Mouse (Mus musculus) brain, embryonic 18.5 days (tissue): ENCODE data around the gene Pyroxd1.
A peak's percentile ranks its signal among the peaks of the same experiment; 100 is the strongest.

ENCODE experiments used
- DNase-seq: peaks from one replicate; pipeline ENCODE4 v3.0.0-alpha.2; 2012; ENCODE audit warnings: low read depth, low spot score

Pyroxd1 gene

GRCm38 (mm10) chr6:142369568-142369967 is 24.1 kb downstream of the Pyroxd1 start:
- no peak for DNase-seq

GRCm38 (mm10) chr6:142377081-142377480 is 31.6 kb downstream of the Pyroxd1 start:
- DNase-seq = no peak

GRCm38 (mm10) chr6:142378576-142379330 is 33.3 kb downstream of the Pyroxd1 start:
- no peak for DNase-seq

DNA sequence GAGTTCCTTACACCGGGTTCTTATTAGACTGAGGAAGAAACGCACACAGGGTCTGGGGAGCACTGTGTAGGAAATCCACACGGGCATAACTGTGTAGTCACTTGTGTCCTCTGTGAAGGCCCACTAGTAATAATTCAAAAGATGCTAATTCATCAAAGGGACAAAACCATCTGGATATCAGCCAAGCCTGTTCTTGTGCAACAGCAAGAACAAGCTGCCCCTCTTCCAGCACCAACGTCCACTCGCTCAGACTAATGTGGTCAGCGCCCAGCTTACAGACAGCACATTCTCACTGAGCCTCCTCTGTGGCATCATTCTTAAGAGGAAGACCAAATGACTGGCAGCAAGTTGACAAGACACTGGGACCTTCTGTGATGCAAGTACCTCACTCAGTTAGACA is 34.5 kb downstream of the Pyroxd1 start:
- no peak for DNase-seq

GRCm38 (mm10) chr6:142381615-142382014 is 36.2 kb downstream of the Pyroxd1 start:
- no peak for DNase-seq

DNA sequence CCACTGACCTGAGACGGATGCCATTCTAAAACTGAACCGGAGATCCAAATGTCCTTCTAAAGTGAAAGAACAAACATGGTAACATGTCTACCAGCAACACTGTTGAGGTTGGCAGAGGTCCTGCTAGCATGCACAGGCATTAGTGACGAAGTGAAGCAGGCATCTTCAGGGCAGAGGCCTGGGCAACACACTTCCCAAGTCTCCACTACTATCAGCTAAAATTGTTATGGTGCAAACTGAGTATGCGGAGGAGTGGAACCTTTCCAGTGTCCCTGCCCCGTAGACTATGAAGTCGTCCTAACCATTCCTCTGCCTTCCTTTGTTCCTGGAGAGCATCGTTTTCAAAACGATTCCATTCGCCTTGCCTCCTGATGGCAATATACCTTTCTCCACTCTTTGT is 39.1 kb downstream of the Pyroxd1 start:
- no peak for DNase-seq

DNA sequence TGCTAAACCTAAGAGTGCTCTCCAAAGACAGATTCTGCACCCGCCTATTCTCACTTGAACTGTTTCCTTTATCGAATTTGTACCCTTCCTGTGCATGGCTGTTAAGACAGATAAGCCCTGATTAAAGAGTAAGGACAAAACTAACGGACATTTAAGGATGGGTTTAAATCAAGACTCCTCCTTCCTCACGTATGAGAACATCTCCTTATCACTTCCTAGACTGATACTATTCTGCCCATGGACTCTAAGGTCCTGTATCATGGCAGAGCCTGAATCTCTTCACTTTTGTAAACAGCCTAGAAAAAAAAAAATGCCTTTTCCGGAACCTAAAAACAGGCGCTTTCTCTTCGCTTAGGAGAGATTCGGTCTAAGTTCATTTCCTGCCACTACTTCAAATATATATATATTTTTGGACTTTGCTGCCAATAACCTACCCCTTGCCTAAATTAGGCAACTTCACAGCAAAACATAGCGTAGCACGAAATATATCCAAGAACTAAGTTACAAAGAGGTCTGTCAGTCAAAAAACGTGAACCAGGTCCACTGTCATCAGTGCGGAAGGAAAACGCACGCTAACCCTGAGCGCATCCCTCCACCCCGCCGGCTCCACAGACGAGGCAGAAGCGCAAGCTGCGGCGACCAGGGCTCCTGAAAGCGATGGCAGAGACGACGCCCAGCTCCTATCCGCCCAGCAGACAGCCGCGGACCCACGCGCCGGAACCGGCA is 41.0 kb downstream of the Pyroxd1 start:
- no peak for DNase-seq

- DNase-seq = peak; percentile 93
Measured at GRCm38 (mm10) chr6:142387011-142387754, 41.7 kb downstream of the Pyroxd1 start, which contains the start of the genes Recql and Golt1b. Gene Recql, minus strand, starts transcription at chr6:142387087. Gene Golt1b, plus strand, starts transcription at chr6:142387221.

DNA sequence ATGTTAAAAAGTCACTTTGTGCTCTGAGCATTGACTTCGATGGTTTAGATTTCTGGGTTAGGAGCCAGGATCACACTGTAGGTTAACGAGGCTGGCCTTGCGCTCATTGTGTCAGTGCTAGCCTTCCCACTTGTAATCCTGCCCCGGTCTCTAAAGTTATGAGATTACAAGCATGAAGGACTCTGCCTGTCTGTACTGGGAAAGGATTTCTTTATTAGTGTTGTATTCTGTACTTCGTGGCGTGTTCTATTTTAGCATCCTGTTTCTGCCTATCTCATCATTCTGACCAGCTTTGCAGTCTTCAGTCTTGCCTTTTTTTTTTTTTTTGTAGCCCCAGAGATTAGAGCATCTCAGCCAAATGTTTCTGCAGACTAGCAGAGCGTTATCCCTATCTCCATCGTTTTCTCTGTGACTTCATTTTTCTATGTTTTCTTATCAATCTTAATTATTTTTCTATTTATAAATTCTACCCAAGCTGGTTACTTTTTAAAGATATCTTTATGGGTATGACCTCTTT is 42.4 kb downstream of the Pyroxd1 start:
- no peak for DNase-seq

DNA sequence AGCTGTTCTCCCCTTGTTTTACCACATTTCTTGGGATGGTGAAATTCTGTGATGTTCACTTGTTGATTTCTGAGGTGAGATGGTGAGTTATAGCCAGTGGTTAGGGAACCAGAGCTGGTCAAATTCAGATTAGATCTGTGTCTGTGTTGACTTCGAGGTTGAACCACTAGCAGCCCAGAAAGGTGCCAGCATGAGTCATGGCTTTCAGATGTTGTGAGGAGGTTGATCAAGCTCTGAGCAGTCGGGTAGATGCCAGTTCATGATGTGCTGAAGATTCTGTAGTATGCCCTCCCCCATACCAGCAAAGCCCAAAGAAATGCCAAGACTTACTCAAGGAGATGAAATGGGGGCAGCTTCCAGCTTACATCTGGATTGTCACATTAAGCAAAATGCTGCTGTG is 43.6 kb downstream of the Pyroxd1 start:
- no peak for DNase-seq

DNA sequence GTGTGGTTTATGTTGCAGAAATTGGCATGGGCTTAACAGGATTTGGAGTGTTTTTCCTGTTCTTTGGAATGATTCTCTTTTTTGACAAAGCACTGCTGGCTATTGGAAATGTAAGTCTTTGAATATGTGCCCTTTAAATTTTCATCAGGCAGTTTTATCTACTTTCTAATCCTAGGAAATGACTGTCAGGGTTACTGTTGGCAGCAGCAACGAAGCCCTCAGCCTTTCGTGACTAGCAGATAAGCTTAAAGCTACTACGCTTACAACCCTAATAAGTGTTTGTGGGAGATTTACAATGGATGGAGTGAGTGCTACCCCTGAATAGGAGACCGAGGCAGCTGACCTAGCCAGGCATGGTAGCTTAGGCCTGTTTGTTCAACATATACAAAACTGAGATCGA is 46.9 kb downstream of the Pyroxd1 start:
- no peak for DNase-seq

DNA sequence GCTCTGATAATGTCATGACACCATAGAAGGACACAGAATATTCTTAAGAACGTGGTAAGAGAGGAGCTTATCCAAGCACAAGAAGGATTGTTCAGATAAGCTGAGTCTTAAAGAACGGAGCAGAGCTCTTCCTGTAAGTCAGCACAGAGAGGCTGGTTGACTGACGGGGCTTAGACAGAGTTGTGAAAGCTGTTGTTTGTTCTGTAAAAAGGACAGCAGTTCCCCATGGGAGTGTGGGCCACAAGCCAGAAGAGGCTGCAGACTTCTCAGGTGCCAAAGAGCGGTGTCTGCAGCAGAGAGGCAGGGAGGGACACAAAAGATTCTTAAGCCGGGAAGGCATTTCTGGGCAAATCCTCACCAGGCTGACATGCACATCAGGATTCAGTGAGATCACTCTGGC is 49.2 kb downstream of the Pyroxd1 start:
- no peak for DNase-seq

GRCm38 (mm10) chr6:142395756-142396155 is 50.3 kb downstream of the Pyroxd1 start:
- DNase-seq = no peak

DNA sequence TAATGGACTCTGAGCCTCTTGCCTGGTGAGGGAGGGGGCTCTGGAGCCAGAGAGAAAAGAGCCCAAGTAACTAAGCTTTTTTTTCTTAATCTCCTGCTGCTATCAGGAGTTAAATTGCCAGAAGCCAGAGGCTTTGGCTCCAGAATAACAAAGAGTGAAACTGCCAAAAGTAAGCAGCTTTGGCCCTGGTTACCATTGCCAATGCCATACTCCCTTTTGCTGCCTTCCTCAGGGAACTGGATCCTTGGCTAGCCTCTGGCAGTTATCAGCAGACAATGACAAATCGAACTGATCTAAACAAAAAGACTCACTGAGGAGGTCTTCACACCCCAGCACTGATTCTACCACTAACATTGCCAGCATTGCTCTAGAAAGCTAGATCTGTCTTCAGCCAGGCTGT is 65.7 kb downstream of the Pyroxd1 start:
- no peak for DNase-seq
